Mouse (Mus musculus) liver, adult 2 months (tissue): ENCODE results near the gene Zfp326.

ENCODE experiments used
- CTCF ChIP-seq: fragments of 200-500 bp; IDR thresholded peaks from 2 replicates; pipeline ENCODE4 v1.5.1; 2011; ENCODE audit warnings: low read depth, low read length, control low read depth
- POLR2A ChIP-seq: fragments of 200-500 bp; IDR thresholded peaks from 2 replicates; pipeline ENCODE4 v1.6.1; 2011; ENCODE audit warnings: low read length, control low read depth; ENCODE audit not compliant: insufficient read depth; ENCODE audit errors: extremely low read depth

DNA sequence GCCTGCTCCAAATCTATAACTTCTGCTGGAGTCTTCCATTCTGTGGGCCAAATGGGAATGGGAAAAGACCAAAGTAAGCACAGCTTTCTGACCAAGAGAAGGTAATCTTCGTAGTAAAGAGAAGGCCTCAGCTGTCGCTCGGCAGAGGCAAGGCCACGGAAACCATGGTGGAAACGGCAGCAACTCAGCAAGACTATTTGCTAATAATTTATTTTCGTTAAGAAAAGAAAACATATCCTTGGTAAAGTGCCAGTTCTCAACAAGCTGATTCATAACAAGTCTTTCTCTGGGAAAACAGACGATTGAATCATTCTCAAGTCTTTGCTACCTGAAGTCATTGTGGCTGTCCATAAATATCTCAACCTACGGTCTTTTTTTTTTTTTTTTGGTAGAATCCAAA, 28.6 kb upstream of the Zfp326 start:
- no peak for TF ChIP-seq CTCF
- TF ChIP-seq POLR2A, result no peak
